Comparison of ENCODE assay signal across 14 mouse cellular contexts in genomic region chr5:146974781-146975123, GRCm38 (mm10). TPM values are rescaled to one million over a fixed set of nuclear protein-coding genes. Genes with fewer than 3 reads are reported as not detected.
DNase-seq lines count a peak whose midpoint lies in the region; ATAC-seq and TF ChIP-seq lines count a peak whose summit lies in the region.
"Had no signal": no experiment of that assay in that cellular context is flagged by ENCODE, and none has a peak within 500 bp of the region (broad histone marks: within the 10 kb centered on the region; RNA-seq: fewer than 3 reads in every experiment).

No protein-coding gene starts in this region.

- no peak overlapping the region for H3K9ac ChIP-seq in liver, postnatal 0 days (replicated peaks)
- H3K9ac ChIP-seq in liver, embryonic 11.5 days (ENCODE audit: low read depth, low read length), result no peak overlapping the region
- H3K9ac ChIP-seq in kidney, embryonic 16.5 days (replicated peaks; ENCODE audit: low read length), result 0 out of 2 replicates have a peak overlapping the region, but pooled peaks have one; percentile 44
- H3K9ac ChIP-seq: hindbrain, embryonic 14.5 days; limb, embryonic 13.5 days; neural tube, embryonic 15.5 days had no signal

- no peak for DNase-seq in liver, postnatal 0 days
- DNase-seq in liver, embryonic 11.5 days (ENCODE audit: low spot score), result no peak
- peak; percentile 67 for DNase-seq in brain, adult 2 months (ENCODE audit: low read depth, low spot score)
- DNase-seq in naive thymus-derived CD4-positive, alpha-beta T cell, adult 2 months (ENCODE audit: low read depth), result peak; percentile 24
- DNase-seq in gastrocnemius, postnatal 4 days (ENCODE audit: low spot score in 2 of 2), result no peak
- no peak for DNase-seq in forebrain, embryonic 10.5 days (ENCODE audit: extremely low spot score, low spot score)
- DNase-seq in left cerebral cortex, postnatal 4 days, result no peak
- DNase-seq: cerebellum, adult 8-10 months; heart, adult 11 months; right cerebral cortex, postnatal 14 days had no signal

- no peaks in the 10 kb centered on the region for H3K27me3 ChIP-seq in liver, postnatal 0 days (ENCODE audit: insufficient read depth, low read length)
- H3K27me3 ChIP-seq in liver, embryonic 11.5 days (replicated peaks; ENCODE audit: control insufficient read depth, insufficient read depth, low read length), result no peaks in the 10 kb centered on the region
- no peaks in the 10 kb centered on the region for H3K27me3 ChIP-seq in kidney, embryonic 16.5 days (ENCODE audit: insufficient read depth, low read length)
- H3K27me3 ChIP-seq in forebrain, embryonic 10.5 days (ENCODE audit: poor library complexity, severe bottlenecking), result peaks cover 16% of the 10 kb centered on the region
- H3K27me3 ChIP-seq: limb, embryonic 13.5 days; neural tube, embryonic 15.5 days had no signal

- WGBS in liver, postnatal 0 days (ENCODE audit: insufficient replicate concordance), result 46% methylated on average over 13 of the region's 13 CpGs
- whole genome bisulfite sequencing in liver, embryonic 11.5 days, result 53% methylated on average over 13 of the region's 13 CpGs
- 19% methylated on average over 13 of the region's 13 CpGs for WGBS in kidney, embryonic 16.5 days
- 86% methylated on average over 13 of the region's 13 CpGs for WGBS in forebrain, embryonic 10.5 days

- H3K4me1 ChIP-seq in liver, postnatal 0 days (ENCODE audit: insufficient read depth), result peaks cover 17% of the 10 kb centered on the region
- H3K4me1 ChIP-seq in liver, embryonic 11.5 days (replicated peaks; ENCODE audit: control insufficient read depth, insufficient read depth, low read length), result no peaks in the 10 kb centered on the region
- peaks cover 15% of the 10 kb centered on the region for H3K4me1 ChIP-seq in kidney, embryonic 16.5 days (ENCODE audit: insufficient read depth, low read length)
- peaks cover 3% of the 10 kb centered on the region for H3K4me1 ChIP-seq in forebrain, embryonic 10.5 days
- H3K4me1 ChIP-seq: limb, embryonic 13.5 days; neural tube, embryonic 15.5 days had no signal

- H3K4me2 ChIP-seq in liver, postnatal 0 days (ENCODE audit: low read depth, low read length), result 0 out of 2 replicates have a peak overlapping the region, but pooled peaks have one; percentile 11
- no peak overlapping the region for H3K4me2 ChIP-seq in liver, embryonic 11.5 days
- H3K4me2 ChIP-seq in kidney, embryonic 16.5 days (replicated peaks; ENCODE audit: low read depth, low read length), result peak overlapping the region; percentile 33
- H3K4me2 ChIP-seq: hindbrain, embryonic 14.5 days; limb, embryonic 13.5 days; neural tube, embryonic 15.5 days had no signal

- H3K4me3 ChIP-seq in liver, postnatal 0 days (ENCODE audit: low read depth, low read length), result no peak overlapping the region
- H3K4me3 ChIP-seq in liver, embryonic 11.5 days (ENCODE audit: low read depth, low read length), result no peak overlapping the region
- H3K4me3 ChIP-seq in kidney, embryonic 16.5 days (ENCODE audit: low read length), result no peak overlapping the region
- H3K4me3 ChIP-seq in forebrain, embryonic 10.5 days, result no peak overlapping the region
- H3K4me3 ChIP-seq: limb, embryonic 13.5 days; neural tube, embryonic 15.5 days had no signal

- intact Hi-C loops in left cerebral cortex, postnatal 4 days (cut with DNase I), result no loop called here

- ATAC-seq in liver, postnatal 0 days, result no peak
- no peak for ATAC-seq in liver, embryonic 11.5 days (replicated peaks; ENCODE audit: low FRiP score)
- ATAC-seq in kidney, embryonic 16.5 days (ENCODE audit: low FRiP score, low TSS enrichment), result 0 out of 2 replicates have a peak, but pooled peaks have one; percentile 29

- no peaks in the 10 kb centered on the region for H3K36me3 ChIP-seq in liver, postnatal 0 days (replicated peaks; ENCODE audit: insufficient read depth, low read length)
- H3K36me3 ChIP-seq in liver, embryonic 11.5 days (ENCODE audit: control insufficient read depth, insufficient read depth, low read length), result no peaks in the 10 kb centered on the region
- no peaks in the 10 kb centered on the region for H3K36me3 ChIP-seq in kidney, embryonic 16.5 days (ENCODE audit: insufficient read depth, low read length)
- H3K36me3 ChIP-seq in forebrain, embryonic 10.5 days (replicated peaks), result no peaks in the 10 kb centered on the region
- H3K36me3 ChIP-seq: limb, embryonic 13.5 days; neural tube, embryonic 15.5 days had no signal

- no peak for TF ChIP-seq EP300 in liver, postnatal 0 days (IDR thresholded peaks at IDR 0.05; ENCODE audit: low read depth)

- H3K27ac ChIP-seq in liver, postnatal 0 days (ENCODE audit: low read depth), result peak overlapping the region; percentile 66; the same call in 1 of the 2 replicates
- no peak overlapping the region for H3K27ac ChIP-seq in liver, embryonic 11.5 days (ENCODE audit: low read depth, low read length)
- H3K27ac ChIP-seq in kidney, embryonic 16.5 days (ENCODE audit: low read length), result peak overlapping the region; percentile 66; the same call in 1 of the 2 replicates
- H3K27ac ChIP-seq in forebrain, embryonic 10.5 days, result no peak overlapping the region
- H3K27ac ChIP-seq: hindbrain, embryonic 14.5 days; limb, embryonic 13.5 days; neural tube, embryonic 15.5 days had no signal

- no peaks in the 10 kb centered on the region for H3K9me3 ChIP-seq in liver, postnatal 0 days (ENCODE audit: low read length)
- H3K9me3 ChIP-seq in liver, embryonic 11.5 days (ENCODE audit: control insufficient read depth, low read length), result no peaks in the 10 kb centered on the region
- H3K9me3 ChIP-seq in kidney, embryonic 16.5 days (ENCODE audit: low read length), result no peaks in the 10 kb centered on the region
- H3K9me3 ChIP-seq in forebrain, embryonic 10.5 days, result no peaks in the 10 kb centered on the region
- H3K9me3 ChIP-seq: limb, embryonic 13.5 days; neural tube, embryonic 15.5 days had no signal

- TF ChIP-seq CTCF in liver, postnatal 0 days (IDR thresholded peaks at IDR 0.05; ENCODE audit: low read depth), result no peak

RNA-seq across cellular contexts. Expression of gene Mtif3, which starts 11.2 kb away (rescaled TPM):
- 12.5 and 12.7 TPM in 2 replicates for polyA plus RNA-seq in liver, postnatal 0 days (2015; fragmentation: Nextera tagmentation; extraction: Ambion mirVana)
- 23.2 and 25.0 TPM in 2 replicates for polyA plus RNA-seq in liver, embryonic 11.5 days (2014; fragmentation: Nextera tagmentation; extraction: Ambion mirVana)
- 23.1 and 26.0 TPM in 2 replicates for polyA plus RNA-seq in kidney, embryonic 16.5 days (2015; fragmentation: Nextera tagmentation; extraction: Ambion mirVana)
- 10 to 100 TPM; 20.6 to 21.0 TPM for total RNA-seq in gastrocnemius, postnatal 4 days (2021)
- polyA plus RNA-seq in forebrain, embryonic 10.5 days (2016; fragmentation: Nextera tagmentation; extraction: Ambion mirVana), result 20.7 and 22.4 TPM in 2 replicates
- 10 to 100 TPM; 16.0 to 16.6 TPM for total RNA-seq in left cerebral cortex, postnatal 4 days (2021)

RNA-seq across cellular contexts. Expression of gene Gtf3a, which starts 26.3 kb away (rescaled TPM):
- polyA plus RNA-seq in liver, postnatal 0 days (2015; fragmentation: Nextera tagmentation; extraction: Ambion mirVana), result 31.6 and 33.5 TPM in 2 replicates
- 152 and 158 TPM in 2 replicates for polyA plus RNA-seq in liver, embryonic 11.5 days (2014; fragmentation: Nextera tagmentation; extraction: Ambion mirVana)
- polyA plus RNA-seq in kidney, embryonic 16.5 days (2015; fragmentation: Nextera tagmentation; extraction: Ambion mirVana), result 122 and 128 TPM in 2 replicates
- total RNA-seq in gastrocnemius, postnatal 4 days (2021), result 10 to 100 TPM; 37.6 to 39.0 TPM
- 149 and 150 TPM in 2 replicates for polyA plus RNA-seq in forebrain, embryonic 10.5 days (2016; fragmentation: Nextera tagmentation; extraction: Ambion mirVana)
- total RNA-seq in left cerebral cortex, postnatal 4 days (2021), result 10 to 100 TPM; 43.5 to 49.4 TPM

Comparison
In these comparisons a context has a peak if more than half of its experiments do, and no peak if none do; other contexts are left out.
1. H3K27ac ChIP-seq: peak in liver, postnatal 0 days (single experiment) and kidney, embryonic 16.5 days (single experiment); none in liver, embryonic 11.5 days (single experiment) and forebrain, embryonic 10.5 days (single experiment).
2. DNase-seq: peak in brain, adult 2 months (single experiment) and naive thymus-derived CD4-positive, alpha-beta T cell, adult 2 months (single experiment); none in liver, postnatal 0 days (single experiment), liver, embryonic 11.5 days (single experiment), gastrocnemius, postnatal 4 days (0 of 2), forebrain, embryonic 10.5 days (single experiment) and left cerebral cortex, postnatal 4 days (single experiment).